Mouse (Mus musculus) lung, adult 2 months (tissue): Measurements from ENCODE around the gene Stfa3. TPM values are rescaled to one million over a fixed set of nuclear protein-coding genes. Genes with fewer than 3 reads are reported as not detected.
"Not testable (repeated sequence)": the region's sequence is repeated elsewhere in the genome, so short reads cannot be mapped to it uniquely, and the experiment has no call there.

Experiments
- DNase-seq: peaks from one replicate; pipeline ENCODE4 v3.0.0; 2022
- H3K4me1 ChIP-seq: fragments of 200-500 bp; 2 replicates; pipeline ENCODE4 v1.6.1; 2011; ENCODE audit warnings: low read length; ENCODE audit not compliant: control insufficient read depth, insufficient read depth
- H3K4me3 ChIP-seq: fragments of 200-500 bp; replicated peaks from 2 replicates; pipeline ENCODE3; 2011; ENCODE audit warnings: low read depth, mild to moderate bottlenecking, control low read depth, low read length; ENCODE audit errors: extremely low read depth
- CTCF ChIP-seq: fragments of 200-500 bp; IDR thresholded peaks from 2 replicates; pipeline ENCODE4 v1.5.1; 2011; ENCODE audit warnings: mild to moderate bottlenecking, low read length, control low read depth; ENCODE audit not compliant: insufficient read depth
- POLR2A ChIP-seq: fragments of 200-500 bp; IDR thresholded peaks from 2 replicates; pipeline ENCODE4 v1.6.1; 2011; ENCODE audit warnings: low read depth, mild to moderate bottlenecking, control low read depth, low read length, borderline replicate concordance; ENCODE audit errors: extremely low read depth
- WGBS: fragments of 180-500 bp; shearing (Covaris S2); methylation state at CpG from one replicate; pipeline ENCODE4 v1.1.7; 2018; 5-methylcytosine and 5-hydroxymethylcytosine counted together
- polyA plus RNA-seq: library from polyadenylated mRNA; depleted of rRNA; stranded (reverse); fragments of >200 nt; gene quantifications from 2 replicates; pipeline ENCODE4 v1.2.3, GENCODE M21; 2012; rRNA removed

Stfa3 gene
- polyA plus RNA-seq, 1 experiment, result not detected

DNA sequence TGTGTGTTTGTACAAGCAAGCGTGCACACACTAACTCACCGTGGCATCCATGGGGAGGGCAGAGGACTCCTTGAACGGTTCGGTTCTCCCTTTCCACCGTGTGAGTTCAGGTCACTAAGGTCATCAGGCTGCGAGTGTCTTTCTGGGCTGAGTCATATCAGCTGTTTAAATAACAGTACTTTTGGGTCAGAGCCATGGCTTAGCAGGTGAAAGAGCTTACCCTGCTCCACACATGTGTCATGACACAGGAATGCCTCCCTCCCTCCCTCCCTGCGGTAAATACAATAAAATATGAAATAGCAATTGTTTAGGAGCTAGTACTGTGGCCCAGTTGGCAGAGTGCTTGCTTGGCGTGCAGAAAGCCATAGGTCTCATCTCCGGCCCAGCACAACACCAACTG is 14.2 kb upstream of the Stfa3 start:
- 62% methylated on average over 9 of the region's 9 CpGs for WGBS
- DNase-seq, result no peak
- no peaks in the 10 kb centered on the region for H3K4me1 ChIP-seq
- H3K4me3 ChIP-seq, result no peak overlapping the region
- no peak for TF ChIP-seq POLR2A

DNA sequence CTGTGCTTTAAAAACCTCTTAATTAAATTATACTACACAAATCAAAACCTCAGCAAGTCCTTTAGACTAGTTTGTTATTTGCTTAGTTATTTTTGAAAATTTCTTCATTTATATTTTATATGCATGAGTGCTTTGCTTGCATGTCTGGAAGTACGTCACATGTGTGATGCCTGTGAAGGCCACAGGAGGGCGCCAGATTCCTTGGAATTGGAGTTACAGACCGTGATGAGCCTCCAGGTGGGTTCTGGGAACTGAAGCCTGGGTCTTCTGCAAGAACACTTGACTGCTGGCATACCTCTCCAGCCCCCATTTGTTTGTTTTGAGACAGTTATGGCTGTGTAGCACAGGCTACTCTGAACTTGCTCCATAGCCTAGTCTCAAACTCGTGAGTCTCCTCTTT is 13.7 kb upstream of the Stfa3 start:
- no peak for TF ChIP-seq POLR2A
- peak; percentile 25; the same call in 1 of the 2 replicates for TF ChIP-seq CTCF
- Histone ChIP-seq H3K4me3 (no peak overlapping the region), H3K4me1 (no peaks in the 10 kb centered on the region)
- no peak for DNase-seq
- 71% methylated on average over 4 of the region's 4 CpGs for WGBS

DNA sequence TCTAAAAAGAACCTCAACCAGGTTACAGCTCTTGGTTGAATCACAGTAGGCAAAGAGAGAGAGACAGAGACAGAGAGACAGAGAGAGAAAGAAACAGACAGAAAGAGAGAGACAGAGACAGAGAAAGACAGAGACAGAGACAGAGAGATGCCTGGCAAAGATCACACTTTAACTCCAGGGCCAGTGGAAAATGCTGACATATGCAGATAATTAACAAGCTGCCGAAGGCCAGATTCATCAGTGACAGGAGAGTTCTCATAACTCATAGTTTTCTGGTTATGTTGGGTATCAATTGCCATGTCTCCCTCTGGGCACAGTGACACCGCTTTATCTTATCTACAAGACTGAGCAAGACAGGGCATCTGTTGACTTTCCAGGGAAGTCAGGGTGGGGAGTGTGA is 12.7 kb upstream of the Stfa3 start:
- no peak for DNase-seq
- H3K4me3 ChIP-seq, result no peak overlapping the region
- TF ChIP-seq POLR2A (no peak), CTCF (no peak)
- 65% methylated on average over 2 of the region's 2 CpGs for WGBS
- no peaks in the 10 kb centered on the region for H3K4me1 ChIP-seq

DNA sequence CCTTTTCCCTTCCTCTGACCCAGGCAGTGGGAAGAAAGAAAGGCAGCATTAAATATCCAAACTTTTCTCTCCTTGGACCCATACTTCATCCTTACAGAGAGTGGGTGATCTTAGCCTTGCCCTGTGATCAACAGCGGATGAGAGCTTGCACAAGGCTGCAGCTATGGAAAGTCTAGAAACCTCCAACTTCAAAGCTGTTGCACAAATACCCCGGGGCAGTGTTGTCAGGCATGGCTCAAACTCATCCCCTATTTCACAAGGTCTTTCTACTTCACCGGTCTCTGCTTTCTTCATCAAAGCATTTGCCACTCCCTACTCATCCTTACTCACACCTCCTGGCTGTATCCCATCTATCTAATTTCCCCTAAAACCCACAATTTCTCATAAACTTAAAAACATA is 10.2 kb upstream of the Stfa3 start:
- H3K4me1 ChIP-seq, result no peaks in the 10 kb centered on the region
- H3K4me3 ChIP-seq, result no peak overlapping the region
- WGBS, result 94% methylated on average over 3 of the region's 3 CpGs
- no peak for DNase-seq
- TF ChIP-seq POLR2A (no peak), CTCF (no peak)

DNA sequence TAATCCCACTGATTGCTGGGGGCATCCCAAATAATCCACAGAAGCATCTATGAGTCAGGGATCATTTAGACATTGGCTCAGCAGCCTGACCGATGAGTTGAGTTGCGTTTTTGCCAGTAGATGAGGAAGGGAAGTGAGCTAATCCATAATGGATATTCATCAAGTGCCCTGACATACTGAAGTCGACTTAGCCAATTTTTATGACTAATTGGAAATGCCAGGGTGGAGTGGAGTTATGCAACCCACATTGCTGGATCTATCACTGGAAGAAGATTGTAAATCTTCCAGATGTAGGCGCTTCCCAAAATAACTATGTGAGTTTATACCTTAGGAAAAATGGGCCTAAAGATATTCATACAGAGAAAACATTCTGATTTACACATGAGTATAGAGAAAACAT is 8.9 kb upstream of the Stfa3 start:
- H3K4me1 ChIP-seq, result no peaks in the 10 kb centered on the region
- no peak for DNase-seq
- 62% methylated on average over 4 of the region's 4 CpGs for WGBS
- no peak for TF ChIP-seq POLR2A
- no peak for TF ChIP-seq CTCF
- H3K4me3 ChIP-seq, result no peak overlapping the region

DNA sequence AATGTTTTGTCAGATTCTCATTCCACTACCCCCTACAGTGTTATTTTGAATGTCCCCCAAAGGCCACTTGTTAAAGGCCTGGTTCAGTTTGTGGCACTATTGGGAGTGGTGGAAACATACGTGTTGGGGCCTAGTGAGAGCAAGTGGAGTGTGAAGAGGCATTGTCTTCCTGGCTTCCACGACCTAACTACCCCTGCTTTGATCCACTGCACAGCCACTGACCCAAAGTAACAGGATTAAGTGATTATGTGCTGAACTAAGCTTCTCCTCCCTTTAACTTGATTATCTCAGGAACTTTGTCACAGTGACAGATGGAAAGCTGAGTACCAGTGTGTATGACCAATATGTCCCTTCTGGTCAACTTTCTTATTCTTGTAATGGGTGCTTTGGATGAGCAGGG is 5.2 kb upstream of the Stfa3 start:
- TF ChIP-seq POLR2A (no peak), CTCF (no peak)
- no peak for DNase-seq
- Histone ChIP-seq H3K4me1 (no peaks in the 10 kb centered on the region), H3K4me3 (no peak overlapping the region)
- 46% methylated on average over 2 of the region's 2 CpGs for WGBS

DNA sequence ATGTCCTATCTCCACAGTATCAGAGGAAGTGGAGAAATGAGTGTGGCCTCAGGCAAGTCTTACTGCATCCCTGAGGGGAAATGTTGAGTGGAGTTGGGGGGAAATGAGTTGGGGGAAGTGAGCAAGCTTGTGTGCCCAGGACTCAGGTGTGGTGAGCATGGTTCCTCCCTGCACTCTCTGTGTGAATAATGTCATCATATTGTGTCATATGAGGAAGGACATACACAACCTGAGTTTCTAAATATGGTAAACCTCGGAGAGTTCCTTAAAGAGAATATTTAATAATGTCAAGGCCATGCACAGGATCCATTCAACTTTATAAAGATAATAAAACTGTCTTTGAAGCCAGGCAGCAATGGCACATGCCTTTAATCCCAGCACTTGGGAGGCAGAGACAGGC is 34.2 kb downstream of the Stfa3 start:
- 65% methylated on average over 1 of the region's 1 CpGs for WGBS
- not testable (repeated sequence) for DNase-seq, H3K4me3 ChIP-seq, H3K4me1 ChIP-seq

DNA sequence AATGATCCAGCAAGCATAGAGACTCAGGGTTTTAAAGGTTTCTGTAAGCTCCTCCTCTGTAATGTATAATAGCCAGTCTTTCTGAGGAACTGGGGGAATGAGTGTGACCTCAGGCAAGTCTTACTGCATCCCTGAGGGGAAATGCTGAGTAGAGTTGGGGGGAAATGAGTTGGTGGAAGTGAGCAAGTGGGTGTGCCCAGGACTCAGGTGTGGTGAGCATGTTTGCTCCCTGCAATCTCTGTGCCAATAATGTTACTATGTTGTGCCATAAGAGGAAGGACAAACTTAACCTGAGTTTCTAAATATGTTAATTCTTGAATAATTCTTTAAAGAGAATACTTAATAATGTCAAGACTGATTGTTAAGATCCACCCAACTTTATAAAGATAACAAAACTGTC is 46.8 kb downstream of the Stfa3 start, which contains the start of gene Stfa2:
TSS of gene Stfa2 (minus strand) at position 101 of the 400 bp plus-strand sequence.
- Histone ChIP-seq H3K4me1 (no peaks in the 10 kb centered on the region), H3K4me3 (no peak within 1 kb of the TSS)
- DNase-seq, result no peak
- TF ChIP-seq POLR2A (no peak), CTCF (no peak)

Other genes starting within 250 kb of the Stfa3 start
- not detected in 2 replicates for gene Gm5416, start 245.0 kb downstream of the Stfa3 start, polyA plus RNA-seq
- gene 2010005H15Rik, start 233.9 kb downstream of the Stfa3 start, polyA plus RNA-seq, result 0.86 TPM in 1 of 2 replicates, not detected in the other
- gene Stfa1, start 178.4 kb downstream of the Stfa3 start, polyA plus RNA-seq, result not detected in 2 replicates
- not detected in 2 replicates for gene BC117090, start 121.1 kb downstream of the Stfa3 start, polyA plus RNA-seq
- not detected in 2 replicates for gene BC100530, start 87.6 kb downstream of the Stfa3 start, polyA plus RNA-seq
- gene Stfa2, start 46.9 kb downstream of the Stfa3 start, polyA plus RNA-seq, result not detected in 2 replicates
- gene Casr, start 106.7 kb upstream of the Stfa3 start, polyA plus RNA-seq, result 0.06 and 0.07 TPM in 2 replicates
- 1.8 and 2.8 TPM in 2 replicates for gene Cd86, start 210.7 kb upstream of the Stfa3 start, polyA plus RNA-seq
- gene Ildr1, start 238.6 kb upstream of the Stfa3 start, polyA plus RNA-seq, result 14.8 and 14.9 TPM in 2 replicates